Mouse (Mus musculus) embryo, embryonic 11 days (tissue): Measurements from ENCODE around the gene Herc1.

Source experiments
- DNase-seq: peaks from one replicate; pipeline ENCODE4 v3.0.0-alpha.2; 2015

Herc1 gene

DNA sequence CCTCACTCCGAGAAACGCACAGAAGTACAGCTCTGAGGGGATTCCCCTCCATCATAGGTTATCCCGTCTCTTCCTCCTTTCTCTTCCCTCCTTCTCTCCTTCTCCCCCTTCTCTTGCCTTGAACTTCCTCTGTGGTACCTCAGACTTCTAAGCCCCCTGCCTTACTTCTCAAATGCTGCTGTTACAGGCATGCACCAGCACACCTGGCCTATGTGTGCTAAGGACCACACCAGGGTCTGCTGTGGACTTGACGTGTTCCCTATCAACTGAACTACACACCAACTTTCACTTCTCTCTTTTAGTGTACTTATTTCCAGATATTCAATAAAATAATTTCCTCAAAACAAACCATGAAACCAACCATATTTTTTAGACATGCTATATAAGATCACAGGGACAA is 192.5 kb downstream of the Herc1 start:
- DNase-seq, result no peak
